Mouse (Mus musculus) intestine, postnatal 0 days (tissue): ENCODE measurements around the gene Arf5. TPM values are rescaled to one million over a fixed set of nuclear protein-coding genes. Genes with fewer than 3 reads are reported as not detected.

Experiments used
- ATAC-seq: fragments of 200-750 bp; cut with Nextera tagmentation; 2 replicates; pipeline ENCODE4 v1.8.0; 2017; ENCODE audit warnings: mild to moderate bottlenecking, moderate TSS enrichment, moderate library complexity
- H3K27ac ChIP-seq: fragments of 300-500 bp; sonication (generic); 2 replicates; pipeline ENCODE4 v1.5.1; 2014; ENCODE audit warnings: mild to moderate bottlenecking, low read depth, low read length, moderate library complexity
- H3K27me3 ChIP-seq: fragments of 300-500 bp; sonication (generic); replicated peaks from 2 replicates; pipeline ENCODE4 v1.6.1; 2014; ENCODE audit warnings: low read length, mixed read lengths; ENCODE audit not compliant: control insufficient read depth, insufficient read depth
- H3K36me3 ChIP-seq: fragments of 300-500 bp; sonication (generic); 2 replicates; pipeline ENCODE4 v1.6.1; 2014; ENCODE audit warnings: mild to moderate bottlenecking, moderate library complexity; ENCODE audit not compliant: control insufficient read depth, insufficient read depth
- H3K4me1 ChIP-seq: fragments of 300-500 bp; sonication (generic); replicated peaks from 2 replicates; pipeline ENCODE4 v1.6.1; 2014; ENCODE audit warnings: antibody characterized with exemption, low read length, mixed read lengths; ENCODE audit not compliant: control insufficient read depth, insufficient read depth
- H3K4me2 ChIP-seq: fragments of 300-500 bp; sonication (generic); replicated peaks from 2 replicates; pipeline ENCODE4 v1.6.1; 2014; ENCODE audit warnings: low read depth, mild to moderate bottlenecking, moderate library complexity
- H3K4me3 ChIP-seq: fragments of 300-500 bp; sonication (generic); 2 replicates; pipeline ENCODE4 v1.5.1; 2014; ENCODE audit warnings: low read depth, low read length
- H3K9ac ChIP-seq: fragments of 300-500 bp; sonication (generic); 2 replicates; pipeline ENCODE4 v1.6.1; 2014; ENCODE audit warnings: mild to moderate bottlenecking, low read depth, low read length
- H3K9me3 ChIP-seq: fragments of 300-500 bp; sonication (generic); 2 replicates; pipeline ENCODE4 v1.6.1; 2016; ENCODE audit warnings: mixed run types; ENCODE audit not compliant: control insufficient read depth
- CTCF ChIP-seq: sonication (generic); IDR thresholded peaks from 2 replicates; pipeline ENCODE4 v1.5.1; 2016; ENCODE audit warnings: low read depth, mild to moderate bottlenecking, control low read depth, antibody characterized with exemption, moderate library complexity
- WGBS: fragments of 180-500 bp; shearing (Covaris S2); extraction: QIAGEN DNeasy Blood & Tissue Kit; methylation state at CpG from one replicate; pipeline ENCODE4 v1.1.7; 2014; 5-methylcytosine and 5-hydroxymethylcytosine counted together
- polyA plus RNA-seq: library from polyadenylated mRNA; unstranded; fragments of >200 nt; fragmentation: Nextera tagmentation; extraction: Ambion mirVana; gene quantifications from 2 replicates; pipeline ENCODE4 v1.2.1, GENCODE M21; 2015

Gene Arf5
- polyA plus RNA-seq, 1 experiment from 2014 or later: 289 TPM

DNA sequence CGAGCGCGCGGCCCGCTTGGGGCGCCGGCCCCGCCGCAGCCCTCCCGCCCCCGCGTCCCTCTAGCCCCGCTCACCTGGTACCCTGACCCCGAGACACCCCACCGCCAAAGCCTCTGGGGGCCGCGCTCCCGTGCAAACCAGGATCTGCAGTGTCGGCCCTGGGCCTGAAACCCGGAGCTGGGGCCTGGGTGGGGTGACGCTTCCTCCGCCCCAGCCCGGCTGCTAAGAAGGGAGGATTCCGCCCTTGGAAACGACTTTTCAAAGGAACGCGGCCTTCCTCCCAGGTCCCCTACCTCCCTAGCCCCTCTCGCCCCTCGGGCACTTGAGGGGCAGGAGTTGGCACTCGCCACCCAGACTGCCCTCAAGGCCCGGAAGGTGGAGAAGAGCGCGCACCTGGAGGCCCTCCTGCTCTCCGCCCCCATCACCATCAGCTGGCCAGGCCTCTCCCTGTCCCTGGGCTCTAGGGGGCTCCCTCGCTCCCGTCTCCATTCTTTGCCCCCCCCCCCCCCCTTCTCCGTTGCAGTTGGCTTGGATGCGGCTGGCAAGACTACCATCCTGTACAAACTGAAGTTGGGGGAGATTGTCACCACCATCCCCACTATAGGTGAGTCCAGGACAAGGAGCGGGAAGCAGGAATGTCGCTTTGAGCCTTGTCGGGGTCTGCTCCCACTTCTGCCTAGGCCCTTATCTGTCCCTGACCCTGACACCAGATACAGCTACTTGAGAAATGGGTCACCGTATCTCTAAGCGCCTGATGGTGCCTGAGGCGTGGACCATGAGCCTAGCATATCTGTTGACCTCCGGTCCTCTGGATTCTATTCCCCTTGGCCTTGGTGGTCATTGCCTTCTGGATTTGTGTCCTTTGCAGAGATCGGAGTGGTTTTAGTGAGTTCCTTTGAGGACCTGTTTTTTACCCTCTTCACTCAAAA, 671 bp downstream of the Arf5 start:
- Histone ChIP-seq H3K9me3 (no peaks in the 10 kb centered on the region), H3K27ac (peak overlapping the region; percentile 84), H3K27me3 (no peaks in the 10 kb centered on the region), H3K9ac (peak overlapping the region; percentile 96), H3K4me1 (0 out of 2 replicates have a peak, but pooled peaks cover 7% of the 10 kb centered on the region), H3K36me3 (peaks cover 16% of the 10 kb centered on the region), H3K4me2 (peak overlapping the region; percentile 70), H3K4me3 (peak overlapping the region; percentile 98)
- peak; percentile 56 for TF ChIP-seq CTCF
- WGBS: 7% methylated on average over 43 of the region's 46 CpGs
- peak; percentile 22 for ATAC-seq

DNA sequence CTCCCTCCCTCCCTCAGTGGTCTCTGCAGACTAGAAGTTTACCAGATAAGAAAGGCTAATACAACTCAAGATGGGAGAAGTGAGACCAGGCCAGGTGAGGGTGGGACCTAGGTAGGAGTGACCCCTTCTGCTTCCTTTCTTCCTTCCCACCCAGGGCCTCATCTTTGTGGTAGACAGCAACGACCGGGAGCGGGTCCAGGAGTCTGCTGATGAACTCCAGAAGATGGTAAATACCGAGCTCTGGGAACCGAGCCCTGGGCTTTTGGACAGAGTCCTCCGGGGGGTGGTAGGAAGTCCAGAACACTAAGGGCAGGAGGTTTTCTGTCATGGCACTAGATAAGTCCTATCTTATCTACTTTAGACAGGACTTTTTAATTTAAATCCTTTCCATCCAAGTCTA, 1.7 kb downstream of the Arf5 start:
- 0 out of 2 replicates have a peak, but pooled peaks cover 7% of the 10 kb centered on the region for H3K4me1 ChIP-seq
- no peak overlapping the region for H3K9ac ChIP-seq
- no peaks in the 10 kb centered on the region for H3K27me3 ChIP-seq
- H3K4me3 ChIP-seq: no peak overlapping the region
- peaks cover 15% of the 10 kb centered on the region for H3K36me3 ChIP-seq
- WGBS: 84% methylated on average over 6 of the region's 6 CpGs
- TF ChIP-seq CTCF: no peak
- H3K9me3 ChIP-seq: no peaks in the 10 kb centered on the region
- no peak overlapping the region for H3K4me2 ChIP-seq
- no peak for ATAC-seq
- no peak overlapping the region for H3K27ac ChIP-seq

DNA sequence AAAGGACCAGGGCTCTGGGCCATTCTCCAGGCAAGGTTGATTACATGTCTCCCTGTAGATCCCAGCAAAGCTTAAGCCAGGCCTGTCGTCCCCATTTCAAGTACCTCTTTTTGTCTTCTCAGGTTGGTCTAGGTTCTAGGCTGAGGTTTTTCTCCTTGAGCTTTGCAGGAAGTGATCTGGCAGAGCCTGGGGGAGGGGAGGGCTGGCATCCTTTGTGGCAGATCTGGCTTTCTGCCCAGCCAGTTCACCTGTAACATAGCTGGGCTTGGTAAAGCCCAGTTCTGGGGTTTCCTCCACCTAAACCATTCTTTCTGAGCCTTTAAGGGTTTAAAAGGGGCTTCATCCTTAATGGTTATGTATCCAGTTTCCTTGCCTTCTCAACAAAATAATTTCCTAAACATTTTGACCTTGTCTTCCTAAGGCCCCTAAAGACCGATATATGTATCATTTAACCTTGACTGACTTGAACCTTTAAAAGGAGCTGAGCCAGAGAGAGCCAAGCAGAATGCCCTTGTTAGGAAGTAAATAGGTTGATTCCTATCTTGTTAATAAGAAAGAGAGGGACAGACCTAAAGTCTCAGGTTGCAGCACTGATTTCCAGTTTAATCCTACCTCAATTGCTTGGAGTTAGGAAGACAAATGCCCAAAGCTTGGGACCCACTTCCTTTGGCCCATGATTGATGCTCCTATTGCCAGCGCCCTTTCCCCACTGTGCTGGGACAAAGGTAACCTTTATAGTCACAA, 3.9 kb downstream of the Arf5 start, which contains the start of gene Fscn3:
Gene Fscn3, plus strand, starts transcription at position 694 of the 744 bp plus-strand sequence.
- 87% methylated on average over 3 of the region's 3 CpGs for WGBS
- H3K4me1 ChIP-seq: 0 out of 2 replicates have a peak, but pooled peaks cover 3% of the 10 kb centered on the region

DNA sequence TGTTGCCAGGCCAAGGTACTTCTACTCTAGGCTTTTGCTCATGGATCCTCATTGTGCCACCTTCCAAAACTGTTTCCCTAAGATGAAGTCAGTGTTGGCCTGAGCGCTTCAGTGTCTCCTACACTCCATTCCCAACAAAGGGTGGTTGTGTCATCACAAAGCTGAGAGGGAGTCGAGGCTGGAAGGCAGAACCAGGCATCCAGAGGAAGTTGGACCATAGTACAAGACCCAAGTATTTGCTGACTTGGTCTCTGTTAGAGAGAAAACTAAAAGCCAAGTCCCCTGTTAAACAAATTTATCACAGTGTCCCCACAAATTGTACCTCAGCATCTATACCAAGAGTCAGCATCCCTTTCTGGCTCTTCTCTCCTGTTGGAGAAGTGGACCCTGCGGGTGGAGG, 4.9 kb downstream of the Arf5 start, which contains the start of gene Gcc1:
Gene Gcc1, minus strand, starts transcription at position 101 of the 400 bp plus-strand sequence.
- ATAC-seq: no peak
- Histone ChIP-seq H3K9me3 (no peaks in the 10 kb centered on the region), H3K4me3 (no peak within 1 kb of the TSS), H3K4me2 (no peak within 1 kb of the TSS), H3K27me3 (no peaks in the 10 kb centered on the region), H3K4me1 (0 out of 2 replicates have a peak, but pooled peaks cover 3% of the 10 kb centered on the region), H3K27ac (no peak within 1 kb of the TSS), H3K36me3 (peaks cover 15% of the 10 kb centered on the region), H3K9ac (no peak within 1 kb of the TSS)
- no peak for TF ChIP-seq CTCF
- 89% methylated on average over 3 of the region's 3 CpGs for whole genome bisulfite sequencing

More for the DNA sequence above, 3.9 kb downstream of the Arf5 start, which contains the start of gene Fscn3:
- Histone ChIP-seq H3K27me3 (no peaks in the 10 kb centered on the region), H3K4me2 (no peak within 1 kb of the TSS), H3K4me3 (no peak within 1 kb of the TSS), H3K9ac (no peak within 1 kb of the TSS), H3K27ac (no peak within 1 kb of the TSS), H3K9me3 (no peaks in the 10 kb centered on the region), H3K36me3 (peaks cover 15% of the 10 kb centered on the region)
- ATAC-seq: no peak
- TF ChIP-seq CTCF: no peak

DNA sequence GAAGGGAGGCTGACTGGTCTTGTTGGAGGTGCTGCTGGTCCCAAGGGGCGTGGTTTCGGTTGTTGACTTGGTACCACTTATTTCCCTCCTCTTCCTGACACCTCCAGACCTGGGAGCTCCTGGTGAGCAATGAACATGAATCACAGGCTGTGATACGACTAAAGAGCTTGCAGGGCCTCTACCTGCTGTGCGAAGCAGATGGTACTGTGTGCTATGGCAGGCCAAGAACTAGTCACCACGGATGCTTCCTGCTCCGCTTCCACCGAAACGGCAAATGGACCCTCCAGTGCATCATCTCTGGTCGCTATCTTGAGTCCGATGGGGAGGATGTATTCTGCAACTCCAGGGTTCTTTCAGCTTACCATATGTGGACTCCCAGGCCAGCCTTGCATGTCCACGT, 6.5 kb downstream of the Arf5 start:
- no peak overlapping the region for H3K27ac ChIP-seq
- no peak overlapping the region for H3K4me2 ChIP-seq
- WGBS: 91% methylated on average over 11 of the region's 11 CpGs
- H3K9me3 ChIP-seq: no peaks in the 10 kb centered on the region
- no peak for TF ChIP-seq CTCF
- H3K9ac ChIP-seq: no peak overlapping the region
- H3K36me3 ChIP-seq: peaks cover 15% of the 10 kb centered on the region
- 0 out of 2 replicates have a peak, but pooled peaks cover 3% of the 10 kb centered on the region for H3K4me1 ChIP-seq
- H3K4me3 ChIP-seq: no peak overlapping the region
- no peak for ATAC-seq
- no peaks in the 10 kb centered on the region; the same call in 1 of the 2 replicates for H3K27me3 ChIP-seq
